Mouse (Mus musculus) layer of hippocampus, adult 2 months (tissue): ENCODE results near the gene E2f6. TPM values are rescaled to one million over a fixed set of nuclear protein-coding genes. Genes with fewer than 3 reads are reported as not detected.

Source experiments
- DNase-seq, 2 experiments: peaks; one replicate each; pipeline ENCODE4 v3.0.0; 2022; ENCODE audit warnings: low spot score in 2 of 2
- H3K27ac ChIP-seq: fragments of 200-600 bp; 2 replicates; pipeline ENCODE4 v1.8.1; 2022
- H3K4me3 ChIP-seq: fragments of 200-600 bp; 2 replicates; pipeline ENCODE4 v1.8.1; 2022; ENCODE audit warnings: mild to moderate bottlenecking
- CTCF ChIP-seq: fragments of 200-600 bp; conservative IDR thresholded peaks from 2 replicates; pipeline ENCODE4 v1.8.1; 2022; ENCODE audit warnings: antibody characterized with exemption, mild to moderate bottlenecking, moderate library complexity
- microRNA-seq, 2 experiments: library from miRNA; unstranded; fragments of <30 nt; microRNA quantifications; one replicate each; pipeline ENCODE4 v1.2.0; 2021
- total RNA-seq, 2 experiments: library from RNA; stranded (reverse); gene quantifications; 2 replicates each; pipeline ENCODE4 v1.2.3; 2021

E2f6 gene
- total RNA-seq, 2 experiments from 2014 or later = 28.3 to 32.7 TPM

- DNase-seq = no peak
- H3K27ac ChIP-seq = peak overlapping the region; percentile 66; the same call in 1 of the 2 replicates
- no peak overlapping the region for H3K4me3 ChIP-seq
- no peak for TF ChIP-seq CTCF
Observed at GRCm38 (mm10) chr12:16874086-16874485, 63.3 kb downstream of the E2f6 start.

GRCm38 (mm10) chr12:16875269-16875668 lies 64.5 kb downstream of the E2f6 start:
- Histone ChIP-seq H3K27ac (peak overlapping the region; percentile 82; the same call in 1 of the 2 replicates), H3K4me3 (no peak overlapping the region)
- DNase-seq = no peak
- TF ChIP-seq CTCF = no peak

- no peak for DNase-seq
- H3K4me3 ChIP-seq = no peak overlapping the region
- H3K27ac ChIP-seq = peak overlapping the region; percentile 82; the same call in 1 of the 2 replicates
- no peak for TF ChIP-seq CTCF
Observed at GRCm38 (mm10) chr12:16875678-16876077, 64.9 kb downstream of the E2f6 start.

- peak overlapping the region; percentile 82; the same call in 1 of the 2 replicates for H3K27ac ChIP-seq
- TF ChIP-seq CTCF = no peak
- no peak for DNase-seq
- no peak overlapping the region for H3K4me3 ChIP-seq
Observed at GRCm38 (mm10) chr12:16876667-16877066, 65.9 kb downstream of the E2f6 start.

- no peak for TF ChIP-seq CTCF
- H3K4me3 ChIP-seq = no peak overlapping the region
- DNase-seq = no peak
- peak overlapping the region; percentile 82 for H3K27ac ChIP-seq
Observed at GRCm38 (mm10) chr12:16877141-16877540, 66.4 kb downstream of the E2f6 start.

GRCm38 (mm10) chr12:16877679-16878078 lies 66.9 kb downstream of the E2f6 start:
- DNase-seq = no peak
- H3K27ac ChIP-seq = peak overlapping the region; percentile 82
- TF ChIP-seq CTCF = no peak

GRCm38 (mm10) chr12:16879369-16879768 lies 68.6 kb downstream of the E2f6 start:
- no peak for TF ChIP-seq CTCF
- Histone ChIP-seq H3K4me3 (no peak overlapping the region), H3K27ac (no peak overlapping the region)
- DNase-seq = no peak

More at GRCm38 (mm10) chr12:16877679-16878078, 66.9 kb downstream of the E2f6 start:
- no peak overlapping the region for H3K4me3 ChIP-seq

GRCm38 (mm10) chr12:16880077-16880476 lies 69.3 kb downstream of the E2f6 start:
- no peak overlapping the region for H3K27ac ChIP-seq
- DNase-seq = no peak
- no peak overlapping the region for H3K4me3 ChIP-seq
- no peak for TF ChIP-seq CTCF

GRCm38 (mm10) chr12:16882442-16882841 lies 71.7 kb downstream of the E2f6 start:
- DNase-seq = no peak
- Histone ChIP-seq H3K27ac (no peak overlapping the region), H3K4me3 (no peak overlapping the region)
- no peak for TF ChIP-seq CTCF

- no peak overlapping the region for H3K4me3 ChIP-seq
- DNase-seq = no peak
- TF ChIP-seq CTCF = no peak
- no peak overlapping the region for H3K27ac ChIP-seq
Observed at GRCm38 (mm10) chr12:16883111-16883510, 72.3 kb downstream of the E2f6 start.

GRCm38 (mm10) chr12:16884534-16884933 lies 73.8 kb downstream of the E2f6 start:
- DNase-seq = no peak
- TF ChIP-seq CTCF = no peak
- Histone ChIP-seq H3K27ac (peak overlapping the region; percentile 46; the same call in 1 of the 2 replicates), H3K4me3 (no peak overlapping the region)

GRCm38 (mm10) chr12:16886354-16886753 lies 75.6 kb downstream of the E2f6 start:
- Histone ChIP-seq H3K4me3 (no peak overlapping the region), H3K27ac (no peak overlapping the region)
- no peak for DNase-seq
- TF ChIP-seq CTCF = no peak

Small RNAs within 50 kb of the gene (microRNA-seq; reads per million reads assigned to microRNA genes)
- 0 reads per million in 2 experiments for gene Gm44305

Other genes starting within 250 kb of the E2f6 start
- 10 to 100 TPM; 25.3 to 27.6 TPM for gene Lpin1, start 200.0 kb upstream of the E2f6 start, total RNA-seq
- 100 to 1,000 TPM; 189 to 208 TPM for gene Ntsr2, start 157.6 kb upstream of the E2f6 start, total RNA-seq
- under 1 TPM; 0.27 to 0.38 TPM for gene Greb1, start 10.1 kb upstream of the E2f6 start, total RNA-seq
- 100 to 1,000 TPM; 131 to 133 TPM for gene Rock2, start 83.9 kb downstream of the E2f6 start, total RNA-seq
- gene Pqlc3, start 189.4 kb downstream of the E2f6 start, total RNA-seq = under 1 TPM; 0.56 to 0.61 TPM
- gene 2410004P03Rik, start 200.8 kb downstream of the E2f6 start, total RNA-seq = under 1 TPM; 0.52 to 0.61 TPM